Mouse (Mus musculus): ENCODE results near the gene Map3k7. TPM values are rescaled to one million over a fixed set of nuclear protein-coding genes. Genes with fewer than 3 reads are reported as not detected.

Gene Map3k7
- polyA plus RNA-seq, 1 experiment from 2014 or later: 12.5 TPM

GRCm38 (mm10) chr4:31972181-31972580 lies 8.3 kb downstream of the Map3k7 start:
- no peak overlapping the region for H3K9ac ChIP-seq (ENCODE audit: low read length)
- WGBS: 57% methylated on average over 6 of the region's 6 CpGs
- H3K4me1 ChIP-seq (ENCODE audit: control insufficient read depth, insufficient read depth, low read length): 0 out of 2 replicates have a peak, but pooled peaks cover 4% of the 10 kb centered on the region
- no peaks in the 10 kb centered on the region for H3K36me3 ChIP-seq (ENCODE audit: control insufficient read depth, insufficient read depth, low read length)
- H3K4me3 ChIP-seq (replicated peaks; ENCODE audit: low read length): no peak overlapping the region
- H3K27me3 ChIP-seq (ENCODE audit: control insufficient read depth, insufficient read depth, low read length): no peaks in the 10 kb centered on the region
- no peak for ATAC-seq (ENCODE audit: insufficient read depth, low FRiP score)
- no peaks in the 10 kb centered on the region for H3K9me3 ChIP-seq (replicated peaks; ENCODE audit: control insufficient read depth, low read length)
- H3K4me2 ChIP-seq (ENCODE audit: low read depth, low read length): no peak overlapping the region
- no peak overlapping the region for H3K27ac ChIP-seq (ENCODE audit: low read length)

- Histone ChIP-seq H3K9me3 (replicated peaks; ENCODE audit: control insufficient read depth, low read length) (no peaks in the 10 kb centered on the region), H3K27me3 (ENCODE audit: control insufficient read depth, insufficient read depth, low read length) (no peaks in the 10 kb centered on the region), H3K9ac (ENCODE audit: low read length) (no peak overlapping the region), H3K4me1 (ENCODE audit: control insufficient read depth, insufficient read depth, low read length) (0 out of 2 replicates have a peak, but pooled peaks cover 4% of the 10 kb centered on the region), H3K4me3 (replicated peaks; ENCODE audit: low read length) (no peak overlapping the region), H3K36me3 (ENCODE audit: control insufficient read depth, insufficient read depth, low read length) (peaks cover 8% of the 10 kb centered on the region), H3K4me2 (ENCODE audit: low read depth, low read length) (no peak overlapping the region), H3K27ac (ENCODE audit: low read length) (no peak overlapping the region)
- 71% methylated on average over 3 of the region's 3 CpGs for WGBS
- no peak for ATAC-seq (ENCODE audit: insufficient read depth, low FRiP score)
Observed at GRCm38 (mm10) chr4:31975260-31975950, 11.5 kb downstream of the Map3k7 start.

GRCm38 (mm10) chr4:31981863-31982262 lies 18.0 kb downstream of the Map3k7 start:
- ATAC-seq (ENCODE audit: insufficient read depth, low FRiP score): no peak
- Histone ChIP-seq H3K9me3 (replicated peaks; ENCODE audit: control insufficient read depth, low read length) (no peaks in the 10 kb centered on the region), H3K4me3 (replicated peaks; ENCODE audit: low read length) (no peak overlapping the region), H3K9ac (ENCODE audit: low read length) (no peak overlapping the region), H3K4me1 (ENCODE audit: control insufficient read depth, insufficient read depth, low read length) (no peaks in the 10 kb centered on the region), H3K36me3 (ENCODE audit: control insufficient read depth, insufficient read depth, low read length) (peaks cover 19% of the 10 kb centered on the region), H3K27ac (ENCODE audit: low read length) (no peak overlapping the region), H3K27me3 (ENCODE audit: control insufficient read depth, insufficient read depth, low read length) (no peaks in the 10 kb centered on the region), H3K4me2 (ENCODE audit: low read depth, low read length) (no peak overlapping the region)
- WGBS: 96% methylated on average over 8 of the region's 8 CpGs

GRCm38 (mm10) chr4:31993386-31993785 lies 29.5 kb downstream of the Map3k7 start:
- Histone ChIP-seq H3K9me3 (replicated peaks; ENCODE audit: control insufficient read depth, low read length) (no peaks in the 10 kb centered on the region), H3K9ac (ENCODE audit: low read length) (no peak overlapping the region), H3K4me2 (ENCODE audit: low read depth, low read length) (no peak overlapping the region), H3K27me3 (ENCODE audit: control insufficient read depth, insufficient read depth, low read length) (no peaks in the 10 kb centered on the region), H3K4me3 (replicated peaks; ENCODE audit: low read length) (no peak overlapping the region), H3K4me1 (ENCODE audit: control insufficient read depth, insufficient read depth, low read length) (no peaks in the 10 kb centered on the region), H3K27ac (ENCODE audit: low read length) (no peak overlapping the region), H3K36me3 (ENCODE audit: control insufficient read depth, insufficient read depth, low read length) (peaks cover 17% of the 10 kb centered on the region)
- no peak for ATAC-seq (ENCODE audit: insufficient read depth, low FRiP score)
- WGBS: 50% methylated on average over 2 of the region's 2 CpGs

GRCm38 (mm10) chr4:31993865-31994264 lies 30.0 kb downstream of the Map3k7 start:
- Histone ChIP-seq H3K36me3 (ENCODE audit: control insufficient read depth, insufficient read depth, low read length) (peaks cover 17% of the 10 kb centered on the region), H3K4me1 (ENCODE audit: control insufficient read depth, insufficient read depth, low read length) (no peaks in the 10 kb centered on the region), H3K9me3 (replicated peaks; ENCODE audit: control insufficient read depth, low read length) (no peaks in the 10 kb centered on the region), H3K4me2 (ENCODE audit: low read depth, low read length) (no peak overlapping the region), H3K27ac (ENCODE audit: low read length) (no peak overlapping the region), H3K4me3 (replicated peaks; ENCODE audit: low read length) (no peak overlapping the region), H3K27me3 (ENCODE audit: control insufficient read depth, insufficient read depth, low read length) (no peaks in the 10 kb centered on the region), H3K9ac (ENCODE audit: low read length) (no peak overlapping the region)
- ATAC-seq (ENCODE audit: insufficient read depth, low FRiP score): no peak
- WGBS: 43% methylated on average over 1 of the region's 1 CpGs

- Histone ChIP-seq H3K4me2 (ENCODE audit: low read depth, low read length) (no peak overlapping the region), H3K27me3 (ENCODE audit: control insufficient read depth, insufficient read depth, low read length) (no peaks in the 10 kb centered on the region), H3K27ac (ENCODE audit: low read length) (no peak overlapping the region), H3K9me3 (replicated peaks; ENCODE audit: control insufficient read depth, low read length) (no peaks in the 10 kb centered on the region), H3K9ac (ENCODE audit: low read length) (no peak overlapping the region), H3K4me1 (ENCODE audit: control insufficient read depth, insufficient read depth, low read length) (no peaks in the 10 kb centered on the region), H3K36me3 (ENCODE audit: control insufficient read depth, insufficient read depth, low read length) (peaks cover 4% of the 10 kb centered on the region; the same call in 1 of the 2 replicates), H3K4me3 (replicated peaks; ENCODE audit: low read length) (no peak overlapping the region)
- 78% methylated on average over 3 of the region's 3 CpGs for WGBS
- no peak for ATAC-seq (ENCODE audit: insufficient read depth, low FRiP score)
Observed at GRCm38 (mm10) chr4:32001498-32001897, 37.6 kb downstream of the Map3k7 start.

- H3K4me1 ChIP-seq (ENCODE audit: control insufficient read depth, insufficient read depth, low read length): no peaks in the 10 kb centered on the region
- no peaks in the 10 kb centered on the region for H3K9me3 ChIP-seq (replicated peaks; ENCODE audit: control insufficient read depth, low read length)
- H3K36me3 ChIP-seq (ENCODE audit: control insufficient read depth, insufficient read depth, low read length): 0 out of 2 replicates have a peak, but pooled peaks cover 8% of the 10 kb centered on the region
- no peak for ATAC-seq (ENCODE audit: insufficient read depth, low FRiP score)
- no peak overlapping the region for H3K27ac ChIP-seq (ENCODE audit: low read length)
- H3K27me3 ChIP-seq (ENCODE audit: control insufficient read depth, insufficient read depth, low read length): no peaks in the 10 kb centered on the region
- H3K4me2 ChIP-seq (ENCODE audit: low read depth, low read length): no peak overlapping the region
- H3K9ac ChIP-seq (ENCODE audit: low read length): no peak overlapping the region
- H3K4me3 ChIP-seq (replicated peaks; ENCODE audit: low read length): no peak overlapping the region
- 85% methylated on average over 6 of the region's 6 CpGs for WGBS
Observed at GRCm38 (mm10) chr4:32004773-32005591, 41.1 kb downstream of the Map3k7 start.

GRCm38 (mm10) chr4:32007174-32007573 lies 43.3 kb downstream of the Map3k7 start:
- no peak overlapping the region for H3K4me3 ChIP-seq (replicated peaks; ENCODE audit: low read length)
- ATAC-seq (ENCODE audit: insufficient read depth, low FRiP score): no peak
- no peaks in the 10 kb centered on the region for H3K4me1 ChIP-seq (ENCODE audit: control insufficient read depth, insufficient read depth, low read length)
- 48% methylated on average over 3 of the region's 3 CpGs for WGBS
- peaks cover 11% of the 10 kb centered on the region; the same call in 1 of the 2 replicates for H3K36me3 ChIP-seq (ENCODE audit: control insufficient read depth, insufficient read depth, low read length)
- H3K9ac ChIP-seq (ENCODE audit: low read length): no peak overlapping the region
- no peak overlapping the region for H3K27ac ChIP-seq (ENCODE audit: low read length)
- H3K9me3 ChIP-seq (replicated peaks; ENCODE audit: control insufficient read depth, low read length): no peaks in the 10 kb centered on the region
- no peaks in the 10 kb centered on the region for H3K27me3 ChIP-seq (ENCODE audit: control insufficient read depth, insufficient read depth, low read length)
- no peak overlapping the region for H3K4me2 ChIP-seq (ENCODE audit: low read depth, low read length)

- no peaks in the 10 kb centered on the region for H3K4me1 ChIP-seq (ENCODE audit: control insufficient read depth, insufficient read depth, low read length)
- 71% methylated on average over 4 of the region's 4 CpGs for WGBS
Observed at GRCm38 (mm10) chr4:32008095-32008494, 44.2 kb downstream of the Map3k7 start.

More at GRCm38 (mm10) chr4:32008095-32008494, 44.2 kb downstream of the Map3k7 start:
- H3K4me2 ChIP-seq (ENCODE audit: low read depth, low read length): no peak overlapping the region
- H3K36me3 ChIP-seq (ENCODE audit: control insufficient read depth, insufficient read depth, low read length): peaks cover 11% of the 10 kb centered on the region; the same call in 1 of the 2 replicates
- no peaks in the 10 kb centered on the region for H3K27me3 ChIP-seq (ENCODE audit: control insufficient read depth, insufficient read depth, low read length)
- H3K9ac ChIP-seq (ENCODE audit: low read length): no peak overlapping the region
- H3K9me3 ChIP-seq (replicated peaks; ENCODE audit: control insufficient read depth, low read length): no peaks in the 10 kb centered on the region
- ATAC-seq (ENCODE audit: insufficient read depth, low FRiP score): no peak
- no peak overlapping the region for H3K4me3 ChIP-seq (replicated peaks; ENCODE audit: low read length)
- no peak overlapping the region for H3K27ac ChIP-seq (ENCODE audit: low read length)
